Comparison of ENCODE assay signal across 17 mouse cellular contexts in the genomic region with DNA sequence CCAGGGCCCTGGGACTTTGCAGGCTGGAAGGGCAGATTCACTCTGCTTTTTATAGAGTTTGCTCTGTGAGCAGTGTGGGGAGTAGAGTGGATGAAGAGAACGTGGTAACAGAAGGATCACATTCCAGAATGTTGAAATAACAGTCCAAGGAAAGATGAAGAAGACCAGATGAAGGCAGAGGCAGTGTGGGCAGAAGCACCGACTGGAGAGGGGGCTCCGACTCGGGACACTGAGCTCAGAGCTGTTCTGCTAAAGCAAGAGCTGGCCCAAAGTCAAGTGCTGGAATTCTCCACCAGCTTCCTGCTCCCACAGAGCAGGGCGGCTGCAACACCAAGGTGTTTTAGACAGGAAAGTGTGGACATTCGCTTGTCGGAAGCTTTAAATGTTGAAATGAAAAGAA.
A peak's percentile ranks its signal among the peaks of the same experiment; 100 is the strongest.
DNase-seq lines count a peak whose midpoint lies in the region; ATAC-seq and TF ChIP-seq lines count a peak whose summit lies in the region.
"Had no signal": no experiment of that assay in that cellular context is flagged by ENCODE, and none has a peak within 500 bp of the region (broad histone marks: within the 10 kb centered on the region; RNA-seq: fewer than 3 reads in every experiment).

No protein-coding gene starts in this region.

- TF ChIP-seq CTCF in heart, adult 2 months (IDR thresholded peaks at IDR 0.05), result no peak
- TF ChIP-seq CTCF in kidney, postnatal 0 days (IDR thresholded peaks at IDR 0.05; ENCODE audit: low read depth), result no peak

- ATAC-seq in kidney, postnatal 0 days (replicated peaks; ENCODE audit: low FRiP score, low read depth), result no peak
- ATAC-seq: forebrain, embryonic 14.5 days had no signal

- H3K36me3 ChIP-seq in heart, adult 2 months (ENCODE audit: control insufficient read depth, insufficient read depth, low read length), result no peaks in the 10 kb centered on the region
- H3K36me3 ChIP-seq in kidney, postnatal 0 days (ENCODE audit: insufficient read depth, low read length), result no peaks in the 10 kb centered on the region
- H3K36me3 ChIP-seq: kidney, embryonic 15.5 days; neural tube, embryonic 12.5 days; stomach, embryonic 15.5 days had no signal

- H3K79me2 ChIP-seq in heart, adult 2 months (replicated peaks; ENCODE audit: control insufficient read depth, insufficient read depth, low read length), result no peaks in the 10 kb centered on the region

- 39% methylated on average over 7 of the region's 7 CpGs for WGBS in heart, adult 2 months
- WGBS in kidney, postnatal 0 days, result 55% methylated on average over 7 of the region's 7 CpGs

- no peak overlapping the region for H3K4me2 ChIP-seq in kidney, postnatal 0 days (ENCODE audit: low read length)
- H3K4me2 ChIP-seq: kidney, embryonic 15.5 days; neural tube, embryonic 12.5 days; stomach, embryonic 15.5 days had no signal

- no peak overlapping the region for H3K4me3 ChIP-seq in heart, adult 2 months
- no peak overlapping the region for H3K4me3 ChIP-seq in kidney, postnatal 0 days (replicated peaks; ENCODE audit: low read depth, low read length)
- H3K4me3 ChIP-seq: kidney, embryonic 15.5 days; megakaryocyte, embryonic 14.5 days; neural tube, embryonic 12.5 days; stomach, embryonic 15.5 days had no signal

- H3K4me1 ChIP-seq in heart, adult 2 months (ENCODE audit: control insufficient read depth, insufficient read depth, low read length), result no peaks in the 10 kb centered on the region
- H3K4me1 ChIP-seq in kidney, postnatal 0 days (replicated peaks; ENCODE audit: insufficient read depth, low read length), result no peaks in the 10 kb centered on the region
- H3K4me1 ChIP-seq: kidney, embryonic 15.5 days; megakaryocyte, embryonic 14.5 days; neural tube, embryonic 12.5 days; stomach, embryonic 15.5 days had no signal

- no peaks in the 10 kb centered on the region for H3K27me3 ChIP-seq in heart, adult 2 months (ENCODE audit: control insufficient read depth, insufficient read depth, low read length)
- no peaks in the 10 kb centered on the region for H3K27me3 ChIP-seq in kidney, postnatal 0 days (ENCODE audit: insufficient read depth, low read length)
- H3K27me3 ChIP-seq: kidney, embryonic 15.5 days; megakaryocyte, embryonic 14.5 days; neural tube, embryonic 12.5 days; stomach, embryonic 15.5 days had no signal

- no peak overlapping the region for H3K9ac ChIP-seq in heart, adult 2 months (ENCODE audit: low read depth, low read length)
- no peak overlapping the region for H3K9ac ChIP-seq in kidney, postnatal 0 days (ENCODE audit: low read depth, low read length)
- H3K9ac ChIP-seq: kidney, embryonic 15.5 days; neural tube, embryonic 12.5 days; stomach, embryonic 15.5 days had no signal

- TF ChIP-seq EP300 in heart, adult 2 months (IDR thresholded peaks at IDR 0.05; ENCODE audit: insufficient read depth, low read depth, low read length), result no peak

- no peak for TF ChIP-seq POLR2A in heart, adult 2 months (IDR thresholded peaks at IDR 0.05; ENCODE audit: insufficient read depth, low read depth, low read length)

- no peak overlapping the region for H3K27ac ChIP-seq in heart, adult 2 months
- no peak overlapping the region for H3K27ac ChIP-seq in kidney, postnatal 0 days
- H3K27ac ChIP-seq: kidney, embryonic 15.5 days; neural tube, embryonic 12.5 days; stomach, embryonic 15.5 days had no signal

- intact Hi-C loops in heart, adult 2 months (cut with DNase I), result no loop called here

- no peaks in the 10 kb centered on the region for H3K9me3 ChIP-seq in kidney, postnatal 0 days (replicated peaks; ENCODE audit: low read length)
- H3K9me3 ChIP-seq: kidney, embryonic 15.5 days; neural tube, embryonic 12.5 days; stomach, embryonic 15.5 days had no signal

- peak; percentile 64 for DNase-seq in heart, adult 11 months
- DNase-seq in heart, adult 2 months, result no peak
- DNase-seq in kidney, postnatal 0 days (ENCODE audit: low spot score), result peak; percentile 4
- DNase-seq in kidney, adult 9 months, result no peak
- DNase-seq in lung, postnatal 10 days, result peak; percentile 5
- DNase-seq in lung, postnatal 25 days (ENCODE audit: low spot score), result no peak
- peak; percentile 43 for DNase-seq in telencephalon, adult 2 months (ENCODE audit: low read depth, low spot score)
- DNase-seq in adrenal gland, adult 2 months, result no peak
- DNase-seq: liver; lung, adult 18-20 months; spleen, adult 18-20 months; thymus, postnatal 25 days had no signal

Comparison
In these comparisons a context has a peak if more than half of its experiments do, and no peak if none do; other contexts are left out.
1. DNase-seq: peak in heart, adult 11 months (single experiment), kidney, postnatal 0 days (single experiment), lung, postnatal 10 days (single experiment) and telencephalon, adult 2 months (single experiment); none in heart, adult 2 months (0 of 2), kidney, adult 9 months (single experiment), lung, postnatal 25 days (single experiment) and adrenal gland, adult 2 months (single experiment).